Mouse (Mus musculus): ENCODE results near the gene Comp.

DNA sequence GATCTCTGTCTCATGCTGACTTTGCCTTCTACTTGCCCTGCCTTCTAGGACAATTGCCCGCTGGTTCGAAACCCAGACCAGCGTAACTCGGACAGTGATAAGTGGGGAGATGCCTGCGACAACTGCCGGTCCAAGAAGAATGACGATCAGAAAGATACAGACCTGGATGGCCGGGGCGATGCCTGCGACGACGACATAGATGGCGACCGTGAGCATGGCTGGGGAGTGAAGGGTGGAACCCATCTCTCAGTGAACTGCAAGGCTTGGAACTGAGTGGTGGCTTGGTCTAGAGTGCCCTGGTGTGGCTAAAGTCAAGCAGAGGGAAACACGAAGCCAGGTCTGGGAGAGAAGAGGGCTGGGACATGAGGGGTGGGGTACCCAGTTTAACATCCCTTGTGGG is 3.7 kb downstream of the Comp start:
- TF ChIP-seq GATA1 (IDR thresholded peaks at IDR 0.05; ENCODE audit: borderline replicate concordance, low read length) (no peak), FLI1 (IDR thresholded peaks at IDR 0.05; ENCODE audit: low read length) (no peak)

Measured in megakaryocyte, embryonic 14.5 days (primary cell).